Mouse (Mus musculus): ENCODE data around the gene Ctnnbip1. TPM values are rescaled to one million over a fixed set of nuclear protein-coding genes. Genes with fewer than 3 reads are reported as not detected.

Gene Ctnnbip1
- 10 to 100 TPM; 32.2 to 34.4 TPM for total RNA-seq (2021)
- long read RNA-seq, experiment 1, transcript Ctnnbip1-201 (5 exons, 2,674 nt) = major isoform, 47 of 63 reads
- long read RNA-seq, experiment 1, partial matches to known transcripts = 1 of 63 reads
- long read RNA-seq, experiment 1, other reads (novel, unspliced or antisense) = 15 of 63 reads
- long read RNA-seq, experiment 2, transcript Ctnnbip1-201 (5 exons, 2,674 nt) = major isoform, 61 of 73 reads
- long read RNA-seq, experiment 2, partial matches to known transcripts = 1 of 73 reads
- long read RNA-seq, experiment 2, other reads (novel, unspliced or antisense) = 11 of 73 reads

GRCm38 (mm10) chr4:149517868-149518340 lies at the start of gene Ctnnbip1:
Gene Ctnnbip1 (plus strand): TSS chr4:149518236.
- peak within 1 kb of the TSS; percentile 83 for H3K27ac ChIP-seq
- no peak for TF ChIP-seq CTCF (conservative IDR thresholded peaks at IDR 0.05)
- DNase-seq (ENCODE audit: low spot score in 2 of 2) = peak; percentile 96 to 97
- peak within 1 kb of the TSS; percentile 77 for H3K4me3 ChIP-seq

- no peak overlapping the region for H3K4me3 ChIP-seq
- H3K27ac ChIP-seq = no peak overlapping the region
- no peak for DNase-seq (ENCODE audit: low spot score in 2 of 2)
- TF ChIP-seq CTCF (conservative IDR thresholded peaks at IDR 0.05) = no peak
Observed at GRCm38 (mm10) chr4:149469557-149469956, 48.5 kb upstream of the Ctnnbip1 start.

GRCm38 (mm10) chr4:149475096-149475495 lies 42.9 kb upstream of the Ctnnbip1 start:
- no peak for DNase-seq (ENCODE audit: low spot score in 2 of 2)
- peak; percentile 40 for TF ChIP-seq CTCF (conservative IDR thresholded peaks at IDR 0.05)
- no peak overlapping the region for H3K27ac ChIP-seq
- H3K4me3 ChIP-seq = no peak overlapping the region

- TF ChIP-seq CTCF (conservative IDR thresholded peaks at IDR 0.05) = no peak
- H3K4me3 ChIP-seq = no peak within 1 kb of the TSS
- no peak for DNase-seq (ENCODE audit: low spot score in 2 of 2)
- no peak within 1 kb of the TSS for H3K27ac ChIP-seq
Observed at GRCm38 (mm10) chr4:149477078-149477477, 41.0 kb upstream of the Ctnnbip1 start, which contains the start of gene Tmem274. Gene Tmem274 (plus strand): TSS chr4:149477378.

- H3K27ac ChIP-seq = peak overlapping the region; percentile 72
- peak in 1 of 2 experiments; percentile 15 for DNase-seq (ENCODE audit: low spot score in 2 of 2)
- peak overlapping the region; percentile 98 for H3K4me3 ChIP-seq
- TF ChIP-seq CTCF (conservative IDR thresholded peaks at IDR 0.05) = no peak
Observed at GRCm38 (mm10) chr4:149484566-149484965, 33.5 kb upstream of the Ctnnbip1 start.

- peak within 1 kb of the TSS; percentile 72 for H3K27ac ChIP-seq
- TF ChIP-seq CTCF (conservative IDR thresholded peaks at IDR 0.05) = peak; percentile 15; the same call in 1 of the 2 replicates
- DNase-seq (ENCODE audit: low spot score in 2 of 2) = peak; percentile 92 to 95
- H3K4me3 ChIP-seq = peak within 1 kb of the TSS; percentile 98
Observed at GRCm38 (mm10) chr4:149485053-149485824, 32.8 kb upstream of the Ctnnbip1 start, which contains the start of the genes Nmnat1 and Lzic. Gene Nmnat1 (minus strand): TSS chr4:149485202. Gene Lzic (plus strand): TSS chr4:149485229.

GRCm38 (mm10) chr4:149485825-149486206 lies 32.2 kb upstream of the Ctnnbip1 start:
- H3K27ac ChIP-seq = peak overlapping the region; percentile 72
- H3K4me3 ChIP-seq = peak overlapping the region; percentile 98
- DNase-seq (ENCODE audit: low spot score in 2 of 2) = no peak
- TF ChIP-seq CTCF (conservative IDR thresholded peaks at IDR 0.05) = peak; percentile 75

- no peak overlapping the region for H3K4me3 ChIP-seq
- TF ChIP-seq CTCF (conservative IDR thresholded peaks at IDR 0.05) = no peak
- no peak for DNase-seq (ENCODE audit: low spot score in 2 of 2)
- no peak overlapping the region for H3K27ac ChIP-seq
Observed at GRCm38 (mm10) chr4:149487729-149488128, 30.3 kb upstream of the Ctnnbip1 start.

- TF ChIP-seq CTCF (conservative IDR thresholded peaks at IDR 0.05) = no peak
- Histone ChIP-seq H3K27ac (no peak overlapping the region), H3K4me3 (no peak overlapping the region)
- DNase-seq (ENCODE audit: low spot score in 2 of 2) = no peak
Observed at GRCm38 (mm10) chr4:149489415-149490240, 28.4 kb upstream of the Ctnnbip1 start.

- peak; percentile 62 for TF ChIP-seq CTCF (conservative IDR thresholded peaks at IDR 0.05)
- no peak for DNase-seq (ENCODE audit: low spot score in 2 of 2)
- H3K4me3 ChIP-seq = no peak overlapping the region
- no peak overlapping the region for H3K27ac ChIP-seq
Observed at GRCm38 (mm10) chr4:149491151-149491550, 26.9 kb upstream of the Ctnnbip1 start.

GRCm38 (mm10) chr4:149496612-149497011 lies 21.4 kb upstream of the Ctnnbip1 start:
- no peak for TF ChIP-seq CTCF (conservative IDR thresholded peaks at IDR 0.05)
- Histone ChIP-seq H3K27ac (peak overlapping the region; percentile 88), H3K4me3 (no peak overlapping the region)
- DNase-seq (ENCODE audit: low spot score in 2 of 2) = peak in 1 of 2 experiments; percentile 33

- DNase-seq (ENCODE audit: low spot score in 2 of 2) = no peak
- Histone ChIP-seq H3K4me3 (no peak overlapping the region), H3K27ac (no peak overlapping the region)
- no peak for TF ChIP-seq CTCF (conservative IDR thresholded peaks at IDR 0.05)
Observed at GRCm38 (mm10) chr4:149498901-149499300, 19.1 kb upstream of the Ctnnbip1 start.
